Mouse (Mus musculus) spleen, postnatal 4 days (tissue): ENCODE measurements at regions not wholly inside any gene's neighbourhood (a gene's known extent, or its start where the extent isn't known, plus 50 kb on each side); places are given as distances from the start of the nearest gene placed in this dataset.
A peak's percentile ranks its signal among the peaks of the same experiment; 100 is the strongest.
"Not testable (repeated sequence)": the region's sequence is repeated elsewhere in the genome, so short reads cannot be mapped to it uniquely, and the experiment has no call there.

Source experiments
- DNase-seq, 2 experiments: peaks; one replicate each; pipeline ENCODE4 v3.0.0; 2022; ENCODE audit warnings: low spot score in 2 of 2

GRCm38 (mm10) chr1:73644394-73644793, 479.9 kb downstream of the Tns1 start:
- peak in 1 of 2 experiments; percentile 12 for DNase-seq

GRCm38 (mm10) chr1:73643431-73643830, 480.8 kb downstream of the Tns1 start:
- peak in 1 of 2 experiments; percentile 38 for DNase-seq

GRCm38 (mm10) chr1:73642691-73643109, 481.5 kb downstream of the Tns1 start:
- peak in 1 of 2 experiments; percentile 30 for DNase-seq

GRCm38 (mm10) chr1:73641456-73641855, 482.8 kb downstream of the Tns1 start:
- peak in 1 of 2 experiments; percentile 33 for DNase-seq

GRCm38 (mm10) chr1:73640726-73641451, 483.4 kb downstream of the Tns1 start:
- no peak for DNase-seq

- DNase-seq, result no peak
Observed at GRCm38 (mm10) chr1:73635709-73636108, 488.5 kb downstream of the Tns1 start.

GRCm38 (mm10) chr1:73634871-73635270, 489.4 kb downstream of the Tns1 start:
- no peak for DNase-seq

GRCm38 (mm10) chr1:73633071-73633470, 491.2 kb downstream of the Tns1 start:
- DNase-seq, result no peak

- no peak for DNase-seq
Observed at GRCm38 (mm10) chr1:73630363-73630762, 493.9 kb downstream of the Tns1 start.

- no peak for DNase-seq
Observed at GRCm38 (mm10) chr1:73625365-73625764, 498.9 kb downstream of the Tns1 start.

- DNase-seq, result not testable (repeated sequence)
Observed at GRCm38 (mm10) chr1:73621121-73621520, 503.1 kb downstream of the Tns1 start.

GRCm38 (mm10) chr1:73618551-73619170, 505.6 kb downstream of the Tns1 start:
- DNase-seq, result no peak

- no peak for DNase-seq
Observed at GRCm38 (mm10) chr1:73593653-73594385, 530.4 kb downstream of the Tns1 start.

- DNase-seq, result no peak
Observed at GRCm38 (mm10) chr1:73591342-73592099, 532.7 kb downstream of the Tns1 start.

- no peak for DNase-seq
Observed at GRCm38 (mm10) chr1:73579680-73580079, 544.6 kb downstream of the Tns1 start.

GRCm38 (mm10) chr1:73577019-73577418, 547.2 kb downstream of the Tns1 start:
- DNase-seq, result no peak

GRCm38 (mm10) chr1:73575694-73576093, 548.6 kb downstream of the Tns1 start:
- DNase-seq, result no peak

- DNase-seq, result no peak
Observed at GRCm38 (mm10) chr1:73570944-73571343, 553.3 kb downstream of the Tns1 start.

GRCm38 (mm10) chr1:73566770-73567169, 551.1 kb upstream of the Tnp1 start:
- DNase-seq, result no peak

GRCm38 (mm10) chr1:73560594-73560993, 544.9 kb upstream of the Tnp1 start:
- DNase-seq, result no peak

GRCm38 (mm10) chr1:73547877-73548276, 532.2 kb upstream of the Tnp1 start:
- DNase-seq, result no peak

GRCm38 (mm10) chr1:73545401-73545800, 529.7 kb upstream of the Tnp1 start:
- no peak for DNase-seq
